Mouse (Mus musculus) myocyte (in vitro differentiated cells): ENCODE results near the gene Camkk2. TPM values are rescaled to one million over a fixed set of nuclear protein-coding genes. Genes with fewer than 3 reads are reported as not detected.

ENCODE experiments used
- H3K27me3 ChIP-seq: one replicate; pipeline ENCODE4 v1.6.1; 2011; ENCODE audit not compliant: control insufficient read depth, insufficient read depth, insufficient read length
- H3K36me3 ChIP-seq: one replicate; pipeline ENCODE4 v1.6.1; 2011; ENCODE audit not compliant: control insufficient read depth, insufficient read depth
- H3K4me2 ChIP-seq: one replicate; pipeline ENCODE4 v1.6.1; 2011; ENCODE audit warnings: low read depth, control low read depth
- H3K4me3 ChIP-seq: one replicate; pipeline ENCODE4 v1.5.1; 2011; ENCODE audit warnings: mild to moderate bottlenecking, control low read depth, moderate library complexity
- H3K79me2 ChIP-seq: one replicate; pipeline ENCODE4 v1.6.1; 2011; ENCODE audit not compliant: control insufficient read depth, insufficient read depth
- H3ac ChIP-seq: one replicate; pipeline ENCODE4 v1.6.1; 2011; ENCODE audit not compliant: control insufficient read depth, insufficient read length
- CEBPB ChIP-seq: IDR thresholded peaks from 2 replicates; pipeline ENCODE4 v1.6.1; 2011; ENCODE audit warnings: mild to moderate bottlenecking, moderate library complexity; ENCODE audit not compliant: poor library complexity, insufficient read depth, severe bottlenecking
- E2F4 ChIP-seq: IDR thresholded peaks from one replicate; pipeline ENCODE4 v1.6.1; 2011; ENCODE audit warnings: mild to moderate bottlenecking, control low read depth, moderate library complexity; ENCODE audit not compliant: insufficient read depth
- MAX ChIP-seq: IDR thresholded peaks from one replicate; pipeline ENCODE4 v1.6.1; 2011; ENCODE audit warnings: low read depth, mild to moderate bottlenecking, control low read depth
- MYOD1 ChIP-seq, 3 experiments: IDR thresholded peaks; one replicate each; pipeline ENCODE4 v1.6.1; 2011; ENCODE audit warnings: control low read depth in 2 of 3, low read depth in 2 of 3, mild to moderate bottlenecking in 2 of 3, moderate library complexity in 1 of 3; ENCODE audit not compliant: insufficient read length in 2 of 3, control insufficient read depth in 1 of 3
- MYOG ChIP-seq, 3 experiments: IDR thresholded peaks; one replicate each; pipeline ENCODE4 v1.6.1; 2011; ENCODE audit warnings: control low read depth in 2 of 3, low read depth in 2 of 3, mild to moderate bottlenecking in 2 of 3; ENCODE audit not compliant: insufficient read length in 2 of 3, control insufficient read depth in 1 of 3, insufficient read depth in 1 of 3
- POLR2A ChIP-seq: IDR thresholded peaks from one replicate; pipeline ENCODE4 v1.6.1; 2011; ENCODE audit warnings: low read depth, mild to moderate bottlenecking, control low read depth, moderate library complexity; ENCODE audit not compliant: insufficient read length
- POLR2AphosphoS2 ChIP-seq: IDR thresholded peaks from one replicate; pipeline ENCODE4 v1.6.1; 2011; ENCODE audit warnings: low read depth, control low read depth; ENCODE audit not compliant: insufficient read length
- REST ChIP-seq: IDR thresholded peaks from one replicate; pipeline ENCODE4 v1.6.1; 2011; ENCODE audit warnings: mild to moderate bottlenecking, control low read depth, moderate library complexity; ENCODE audit not compliant: insufficient read depth, insufficient read length
- SRF ChIP-seq: IDR thresholded peaks from one replicate; pipeline ENCODE4 v1.6.1; 2011; ENCODE audit warnings: low read depth; ENCODE audit not compliant: control insufficient read depth, insufficient read length
- TCF12 ChIP-seq: IDR thresholded peaks from one replicate; pipeline ENCODE4 v1.6.1; 2011; ENCODE audit warnings: mild to moderate bottlenecking, control low read depth; ENCODE audit not compliant: poor library complexity, insufficient read depth, severe bottlenecking
- TCF3 ChIP-seq: IDR thresholded peaks from one replicate; pipeline ENCODE4 v1.6.1; 2011; ENCODE audit warnings: low read depth, control low read depth; ENCODE audit not compliant: insufficient read length
- USF1 ChIP-seq: IDR thresholded peaks from one replicate; pipeline ENCODE4 v1.6.1; 2011; ENCODE audit warnings: low read depth, mild to moderate bottlenecking, control low read depth, moderate library complexity
- polyA plus RNA-seq: library from polyadenylated mRNA; unstranded; fragments of >200 nt; fragmentation: generic; extraction: Trizol; gene quantifications from one replicate; pipeline ENCODE4 v1.2.1, GENCODE M21; 2012; ENCODE audit warnings: missing spikeins

The Camkk2 gene
- polyA plus RNA-seq, 1 experiment, result 8.2 TPM

DNA sequence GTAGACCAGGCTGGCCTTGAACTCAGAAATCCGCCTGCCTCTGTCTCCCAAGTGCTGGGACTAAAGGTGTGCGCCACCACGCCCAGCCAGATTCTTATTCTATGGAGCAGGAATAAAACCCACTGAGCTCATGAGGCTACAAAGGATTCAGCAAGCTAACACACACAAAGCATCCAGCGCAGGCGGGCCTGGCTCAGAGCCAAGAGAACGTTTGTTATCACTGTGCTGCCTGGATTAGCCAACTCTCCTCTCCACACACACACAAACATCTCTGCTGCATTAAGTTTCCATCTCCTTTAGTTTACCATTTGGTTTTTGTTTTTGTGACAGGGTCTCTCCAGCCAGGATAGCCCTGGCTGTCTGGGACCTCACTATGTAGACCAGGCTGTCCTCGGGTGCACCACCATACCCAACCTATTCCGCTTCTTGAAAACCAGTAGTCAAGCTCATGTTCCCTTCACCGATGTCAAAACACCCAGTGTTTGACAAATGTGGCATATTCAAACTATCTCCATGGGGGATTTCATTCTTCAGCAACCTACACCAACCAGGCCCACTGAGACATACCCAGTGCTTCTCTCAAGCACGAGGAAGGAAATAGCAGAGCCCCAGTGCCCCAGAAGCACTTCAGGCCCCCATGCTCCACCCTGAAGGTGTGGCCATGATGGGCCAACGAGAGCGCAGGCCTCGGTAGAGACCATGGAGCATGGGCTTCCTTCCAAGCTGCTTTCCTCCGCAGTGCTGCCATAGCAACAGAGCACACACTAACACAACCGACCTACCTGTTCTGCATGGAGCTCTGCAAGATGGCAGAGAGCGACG lies 19.6 kb upstream of the Camkk2 start:
- Histone ChIP-seq H3K79me2 (no peaks in the 10 kb centered on the region), H3K27me3 (no peaks in the 10 kb centered on the region), H3ac (no peak overlapping the region), H3K4me3 (no peak overlapping the region), H3K4me2 (no peak overlapping the region), H3K36me3 (peaks cover 44% of the 10 kb centered on the region)
- TF ChIP-seq MYOD1 (IDR thresholded peaks at IDR 0.05; ENCODE audit: control insufficient read depth in 1 of 3, insufficient read length in 2 of 3, low read depth in 2 of 3) (no peak), E2F4 (no peak), CEBPB (no peak), TCF3 (no peak)

DNA sequence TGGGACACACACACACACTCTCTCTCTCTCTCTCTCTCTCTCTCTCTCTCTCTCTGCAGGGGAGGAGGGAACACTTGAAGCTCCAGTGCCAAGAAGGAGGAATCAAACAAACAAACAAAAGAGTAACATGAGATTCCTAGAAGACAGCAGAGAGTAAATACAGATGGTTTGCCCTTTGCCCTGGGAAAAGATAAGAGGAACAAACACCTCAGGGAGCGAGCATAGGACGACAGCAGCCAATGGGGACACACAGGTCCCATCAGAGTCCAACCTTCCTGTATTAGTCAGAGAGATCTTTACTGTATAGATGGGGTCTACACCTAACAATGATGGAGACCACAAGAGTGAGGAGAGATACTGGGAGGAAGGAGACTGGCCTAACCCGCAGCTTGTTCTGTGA lies 18.7 kb upstream of the Camkk2 start:
- Histone ChIP-seq H3K4me3 (no peak overlapping the region), H3K4me2 (no peak overlapping the region), H3ac (no peak overlapping the region), H3K79me2 (no peaks in the 10 kb centered on the region), H3K27me3 (no peaks in the 10 kb centered on the region), H3K36me3 (peaks cover 46% of the 10 kb centered on the region)
- TF ChIP-seq MYOG (IDR thresholded peaks at IDR 0.05; ENCODE audit: control insufficient read depth in 1 of 3, insufficient read depth in 1 of 3, insufficient read length in 2 of 3, low read depth in 2 of 3) (no peak), POLR2AphosphoS2 (no peak), REST (no peak), POLR2A (no peak), USF1 (no peak), TCF3 (no peak), E2F4 (no peak), CEBPB (no peak), MAX (no peak), TCF12 (no peak), SRF (no peak), MYOD1 (IDR thresholded peaks at IDR 0.05; ENCODE audit: control insufficient read depth in 1 of 3, insufficient read length in 2 of 3, low read depth in 2 of 3) (no peak)

DNA sequence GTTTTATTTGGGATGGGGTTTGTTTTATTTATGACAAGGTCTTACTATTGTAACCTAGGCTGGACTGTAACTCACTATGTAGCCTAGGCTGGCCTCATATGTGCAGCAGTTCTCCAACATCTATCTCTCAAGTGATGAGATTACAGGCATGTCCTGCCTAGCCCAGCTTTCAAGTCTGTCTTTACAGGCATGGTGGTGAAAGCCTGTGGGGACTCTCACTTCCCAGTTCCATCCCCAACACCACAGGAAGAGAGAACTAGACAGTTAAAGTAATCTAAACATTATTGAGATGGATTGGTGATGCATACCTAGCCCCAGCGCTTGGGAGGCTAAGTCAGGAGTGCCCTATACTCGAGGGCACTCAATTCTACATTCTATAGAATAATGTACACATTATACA lies 9.5 kb upstream of the Camkk2 start:
- no peak overlapping the region for H3ac ChIP-seq
- TF ChIP-seq REST (no peak), MAX (no peak), POLR2AphosphoS2 (no peak), E2F4 (no peak), TCF12 (no peak), SRF (no peak), USF1 (no peak), MYOD1 (IDR thresholded peaks at IDR 0.05; ENCODE audit: control insufficient read depth in 1 of 3, insufficient read length in 2 of 3, low read depth in 2 of 3) (no peak), CEBPB (no peak), POLR2A (no peak)
- no peaks in the 10 kb centered on the region for H3K79me2 ChIP-seq
- no peak overlapping the region for H3K4me2 ChIP-seq
- H3K4me3 ChIP-seq, result no peak overlapping the region
- H3K36me3 ChIP-seq, result peaks cover 33% of the 10 kb centered on the region
- H3K27me3 ChIP-seq, result no peaks in the 10 kb centered on the region

DNA sequence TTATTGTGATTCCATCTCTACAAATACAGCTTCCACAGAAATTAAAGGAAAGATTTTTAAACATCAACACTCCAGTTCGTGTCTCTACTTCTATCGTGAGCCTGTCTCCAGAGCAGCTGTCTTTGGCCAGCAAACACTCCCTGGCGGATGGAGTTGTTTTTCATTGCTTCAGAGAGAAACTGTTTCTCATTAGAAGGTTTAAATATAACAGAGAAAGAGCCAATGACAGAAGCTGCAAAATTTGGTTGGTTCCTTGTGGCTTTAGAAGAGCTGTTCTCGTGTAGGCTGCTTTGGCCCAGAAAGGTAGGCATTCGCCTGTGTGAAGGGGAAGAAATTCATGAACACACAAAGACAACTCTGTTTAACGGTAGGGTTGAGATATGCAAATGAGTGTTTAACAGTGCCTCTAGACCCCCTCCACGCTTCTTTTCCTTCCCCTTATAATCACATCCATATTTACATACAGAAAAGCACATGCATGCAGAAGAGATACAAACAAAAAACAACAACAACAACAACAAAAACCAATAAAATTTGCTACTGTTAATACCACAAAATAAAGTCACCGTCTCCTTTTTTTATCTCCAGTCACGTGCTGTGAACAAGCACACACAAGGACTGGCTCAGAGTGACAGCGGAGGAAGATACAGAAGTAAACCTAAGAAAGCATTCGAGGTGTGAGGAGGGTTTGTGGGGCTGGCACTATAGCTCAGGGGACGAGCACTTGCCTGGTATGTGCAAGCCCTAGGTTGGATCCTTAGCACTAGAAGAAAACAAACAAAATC lies 7.0 kb upstream of the Camkk2 start:
- TF ChIP-seq TCF3, result no peak
- no peak for TF ChIP-seq CEBPB
- no peak for TF ChIP-seq TCF12
- TF ChIP-seq MYOG (IDR thresholded peaks at IDR 0.05; ENCODE audit: control insufficient read depth in 1 of 3, insufficient read depth in 1 of 3, insufficient read length in 2 of 3, low read depth in 2 of 3), result no peak
- TF ChIP-seq REST, result no peak
- no peak for TF ChIP-seq E2F4
- no peak for TF ChIP-seq POLR2AphosphoS2
- no peak for TF ChIP-seq POLR2A
- no peak for TF ChIP-seq MAX
- no peak for TF ChIP-seq USF1
- TF ChIP-seq SRF, result no peak
- TF ChIP-seq MYOD1 (IDR thresholded peaks at IDR 0.05; ENCODE audit: control insufficient read depth in 1 of 3, insufficient read length in 2 of 3, low read depth in 2 of 3), result no peak
- Histone ChIP-seq H3ac (no peak overlapping the region), H3K27me3 (no peaks in the 10 kb centered on the region), H3K79me2 (no peaks in the 10 kb centered on the region), H3K36me3 (peaks cover 18% of the 10 kb centered on the region), H3K4me3 (no peak overlapping the region), H3K4me2 (no peak overlapping the region)
